Mouse (Mus musculus): Measurements from ENCODE around the gene Mmp20. TPM values are rescaled to one million over a fixed set of nuclear protein-coding genes. Genes with fewer than 3 reads are reported as not detected.

Mmp20 gene
- total and polyA plus RNA-seq, 2 experiments from 2014 or later = not detected

DNA sequence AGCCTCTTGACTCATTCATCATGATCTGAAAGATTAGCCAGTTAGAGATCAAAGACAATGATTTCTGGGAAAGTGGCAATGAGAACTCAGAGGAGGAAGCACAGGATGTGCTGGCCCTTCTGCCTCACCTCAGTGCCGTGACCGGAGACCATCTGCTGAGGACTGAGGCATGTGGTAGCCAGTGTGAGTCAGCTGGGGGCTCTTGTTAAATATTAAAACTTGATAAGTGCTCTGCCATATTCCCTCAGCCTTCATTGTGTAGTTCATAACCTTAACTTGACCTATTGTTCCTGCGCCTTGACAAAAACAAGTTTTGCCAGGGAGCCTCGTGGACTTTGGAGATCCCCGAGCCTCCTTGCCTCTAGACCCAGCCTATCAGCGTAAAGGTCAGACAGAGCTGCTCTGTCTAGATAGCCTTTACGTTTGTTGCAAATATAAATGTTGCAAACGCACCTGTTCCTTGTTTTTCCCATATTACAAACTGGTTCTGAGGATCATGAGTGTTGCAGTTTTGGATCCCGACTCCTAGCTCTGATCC, 54.1 kb downstream of the Mmp20 start:
- no peaks in the 10 kb centered on the region for H3K9me3 ChIP-seq (ENCODE audit: low read length)
- no peak for TF ChIP-seq CTCF (IDR thresholded peaks at IDR 0.05)
- no peak overlapping the region for H3K4me3 ChIP-seq (ENCODE audit: low read depth, low read length)
- no peak overlapping the region for H3K9ac ChIP-seq (replicated peaks; ENCODE audit: low read length, poor library complexity, severe bottlenecking)
- H3K36me3 ChIP-seq (ENCODE audit: insufficient read depth, low read length) = no peaks in the 10 kb centered on the region
- WGBS = 95% methylated on average over 9 of the region's 9 CpGs
- DNase-seq (ENCODE audit: low spot score) (no peak), ATAC-seq (ENCODE audit: low FRiP score) (no peak)
- no peaks in the 10 kb centered on the region for H3K4me1 ChIP-seq (ENCODE audit: insufficient read depth, low read length)
- no peaks in the 10 kb centered on the region for H3K27me3 ChIP-seq (ENCODE audit: insufficient read depth, low read length)
- no peak overlapping the region for H3K27ac ChIP-seq (ENCODE audit: low read depth, low read length)
- no peak overlapping the region for H3K4me2 ChIP-seq (ENCODE audit: low read depth, low read length, poor library complexity, severe bottlenecking)

DNA sequence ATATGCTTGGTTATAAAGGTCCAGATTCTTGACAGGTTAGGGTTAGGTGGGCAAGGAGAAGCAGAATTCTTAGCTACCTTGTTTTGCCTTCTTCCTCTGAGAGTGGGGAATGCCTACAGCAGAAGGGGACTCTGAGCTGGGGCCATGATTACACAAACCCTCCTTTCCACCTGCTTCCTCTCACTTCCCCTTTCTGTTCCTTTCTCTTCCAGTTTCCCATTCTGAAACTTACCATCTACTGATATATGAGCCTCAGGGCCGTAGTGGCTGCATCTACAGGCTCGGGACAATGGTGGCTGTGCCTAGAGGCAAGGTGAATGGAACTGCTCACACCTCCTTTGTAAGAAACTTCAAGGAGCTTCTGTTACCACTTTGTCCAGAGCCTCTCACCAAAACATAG, 58.0 kb downstream of the Mmp20 start:
- H3K27ac ChIP-seq (ENCODE audit: low read depth, low read length) = no peak overlapping the region
- H3K4me1 ChIP-seq (ENCODE audit: insufficient read depth, low read length) = no peaks in the 10 kb centered on the region
- no peaks in the 10 kb centered on the region for H3K9me3 ChIP-seq (ENCODE audit: low read length)
- H3K27me3 ChIP-seq (ENCODE audit: insufficient read depth, low read length) = no peaks in the 10 kb centered on the region
- no peak overlapping the region for H3K4me3 ChIP-seq (ENCODE audit: low read depth, low read length)
- H3K36me3 ChIP-seq (ENCODE audit: insufficient read depth, low read length) = no peaks in the 10 kb centered on the region
- WGBS = 85% methylated on average over 2 of the region's 2 CpGs
- ATAC-seq (ENCODE audit: low FRiP score) = no peak
- H3K4me2 ChIP-seq (ENCODE audit: low read depth, low read length, poor library complexity, severe bottlenecking) = no peak overlapping the region
- no peak for DNase-seq (ENCODE audit: low spot score)
- no peak for TF ChIP-seq CTCF (IDR thresholded peaks at IDR 0.05)
- H3K9ac ChIP-seq (replicated peaks; ENCODE audit: low read length, poor library complexity, severe bottlenecking) = no peak overlapping the region

DNA sequence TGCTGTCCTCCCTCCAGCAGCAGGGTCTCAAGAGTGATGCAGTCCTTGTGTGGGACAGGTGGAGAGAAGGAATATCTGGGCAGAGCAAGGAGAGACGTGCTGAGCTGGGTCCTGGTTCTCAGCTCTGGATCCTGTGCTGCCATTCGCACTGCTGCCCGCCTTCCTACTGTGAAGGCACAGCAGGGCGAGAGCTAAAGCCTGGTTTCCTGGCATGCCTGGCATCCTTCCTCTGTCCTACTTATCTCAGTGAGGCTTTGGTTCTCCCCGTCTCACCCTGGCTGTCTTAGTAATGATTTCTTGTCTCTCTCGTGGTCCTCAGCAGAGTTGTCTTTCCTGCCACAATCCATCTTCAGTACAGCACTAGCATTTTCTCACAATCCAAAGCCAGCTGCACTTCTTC, 61.8 kb downstream of the Mmp20 start:
- no peak for TF ChIP-seq CTCF (IDR thresholded peaks at IDR 0.05)
- H3K9me3 ChIP-seq (ENCODE audit: low read length) = no peaks in the 10 kb centered on the region
- no peak for ATAC-seq (ENCODE audit: low FRiP score)
- H3K9ac ChIP-seq (replicated peaks; ENCODE audit: low read length, poor library complexity, severe bottlenecking) = no peak overlapping the region
- no peak for DNase-seq (ENCODE audit: low spot score)
- no peaks in the 10 kb centered on the region for H3K36me3 ChIP-seq (ENCODE audit: insufficient read depth, low read length)
- no peak overlapping the region for H3K4me2 ChIP-seq (ENCODE audit: low read depth, low read length, poor library complexity, severe bottlenecking)
- H3K4me3 ChIP-seq (ENCODE audit: low read depth, low read length) = no peak overlapping the region
- H3K27me3 ChIP-seq (ENCODE audit: insufficient read depth, low read length) = no peaks in the 10 kb centered on the region
- 59% methylated on average over 6 of the region's 6 CpGs for WGBS
- no peaks in the 10 kb centered on the region for H3K4me1 ChIP-seq (ENCODE audit: insufficient read depth, low read length)
- no peak overlapping the region for H3K27ac ChIP-seq (ENCODE audit: low read depth, low read length)

DNA sequence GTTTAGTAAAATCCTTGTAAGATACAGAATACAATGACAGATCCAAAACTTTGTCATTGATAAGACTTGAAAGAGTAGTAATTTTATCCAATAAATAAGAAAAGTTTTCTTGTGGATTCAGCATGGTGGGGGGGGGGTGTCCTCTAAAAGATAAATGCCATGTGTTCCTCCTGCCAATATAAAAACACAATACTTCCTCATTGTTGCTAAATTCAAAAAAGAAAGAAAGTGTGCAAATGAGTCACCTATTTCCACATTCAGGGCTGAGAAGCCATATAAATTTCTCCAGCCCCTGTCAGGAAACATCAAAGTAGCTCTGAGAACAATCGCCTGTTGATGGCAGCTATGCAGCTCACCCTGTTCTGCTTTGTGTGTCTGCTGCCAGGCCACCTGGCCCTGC, 63.8 kb downstream of the Mmp20 start, which contains the start of gene Mmp7:
Gene Mmp7 (plus strand): TSS at position 301 of the 400 bp plus-strand sequence.
- no peak within 1 kb of the TSS for H3K4me3 ChIP-seq (ENCODE audit: low read depth, low read length)
- H3K27ac ChIP-seq (ENCODE audit: low read depth, low read length) = no peak within 1 kb of the TSS
- no peak within 1 kb of the TSS for H3K4me2 ChIP-seq (ENCODE audit: low read depth, low read length, poor library complexity, severe bottlenecking)
- ATAC-seq (ENCODE audit: low FRiP score) = no peak
- no peaks in the 10 kb centered on the region for H3K9me3 ChIP-seq (ENCODE audit: low read length)
- H3K4me1 ChIP-seq (ENCODE audit: insufficient read depth, low read length) = no peaks in the 10 kb centered on the region
- WGBS = 84% methylated on average over 1 of the region's 1 CpGs
- H3K36me3 ChIP-seq (ENCODE audit: insufficient read depth, low read length) = no peaks in the 10 kb centered on the region
- no peak within 1 kb of the TSS for H3K9ac ChIP-seq (replicated peaks; ENCODE audit: low read length, poor library complexity, severe bottlenecking)
- no peak for TF ChIP-seq CTCF (IDR thresholded peaks at IDR 0.05)
- no peak for DNase-seq (ENCODE audit: low spot score)
- H3K27me3 ChIP-seq (ENCODE audit: insufficient read depth, low read length) = no peaks in the 10 kb centered on the region

DNA sequence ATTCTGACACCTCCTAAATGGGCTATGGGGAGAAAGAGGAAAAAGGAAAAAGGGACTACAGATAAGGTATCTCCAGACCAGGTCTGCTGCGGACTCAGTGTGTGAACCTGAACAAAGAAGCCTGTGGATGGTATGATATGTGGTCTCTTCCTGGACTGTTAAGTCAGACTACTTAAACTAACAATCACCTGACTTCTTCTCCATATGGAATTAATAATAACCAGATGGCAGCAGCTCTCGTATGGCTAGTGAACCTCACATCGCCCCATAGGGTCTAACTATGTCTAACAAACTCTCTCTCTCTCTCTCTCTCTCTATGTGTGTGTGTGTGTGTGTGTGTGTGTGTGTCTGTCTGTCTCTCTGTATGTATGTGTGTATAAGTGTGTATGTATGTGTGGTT, 65.9 kb downstream of the Mmp20 start:
- no peaks in the 10 kb centered on the region for H3K27me3 ChIP-seq (ENCODE audit: insufficient read depth, low read length)

DNA sequence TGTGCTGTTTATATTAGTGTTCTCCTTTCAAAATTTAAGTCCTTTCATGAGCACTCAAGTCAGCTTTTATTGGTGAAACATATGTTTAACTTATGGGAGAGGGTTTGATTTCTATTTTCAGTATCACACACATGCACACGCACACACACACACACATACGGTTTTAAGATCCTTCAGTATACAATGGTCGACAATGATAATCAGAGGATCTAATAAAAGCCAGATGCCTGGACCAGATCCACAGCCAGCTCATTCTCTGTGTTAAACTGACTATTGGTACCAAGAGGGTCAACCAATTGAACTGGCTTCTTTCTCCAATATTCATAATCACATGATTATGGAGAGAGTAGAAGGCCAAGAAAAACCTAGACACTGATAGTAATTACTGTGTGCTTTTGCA, 67.6 kb downstream of the Mmp20 start:
- DNase-seq (ENCODE audit: low spot score) = no peak
- ATAC-seq (ENCODE audit: low FRiP score) = no peak
- Histone ChIP-seq H3K4me3 (ENCODE audit: low read depth, low read length) (no peak overlapping the region), H3K4me1 (ENCODE audit: insufficient read depth, low read length) (no peaks in the 10 kb centered on the region), H3K27ac (ENCODE audit: low read depth, low read length) (no peak overlapping the region), H3K36me3 (ENCODE audit: insufficient read depth, low read length) (no peaks in the 10 kb centered on the region), H3K27me3 (ENCODE audit: insufficient read depth, low read length) (no peaks in the 10 kb centered on the region), H3K9me3 (ENCODE audit: low read length) (no peaks in the 10 kb centered on the region), H3K9ac (replicated peaks; ENCODE audit: low read length, poor library complexity, severe bottlenecking) (no peak overlapping the region), H3K4me2 (ENCODE audit: low read depth, low read length, poor library complexity, severe bottlenecking) (no peak overlapping the region)
- WGBS = 94% methylated on average over 3 of the region's 3 CpGs
- no peak for TF ChIP-seq CTCF (IDR thresholded peaks at IDR 0.05)

More for the DNA sequence above, 65.9 kb downstream of the Mmp20 start:
- Histone ChIP-seq H3K36me3 (ENCODE audit: insufficient read depth, low read length) (no peaks in the 10 kb centered on the region), H3K27ac (ENCODE audit: low read depth, low read length) (no peak overlapping the region), H3K4me3 (ENCODE audit: low read depth, low read length) (no peak overlapping the region), H3K4me1 (ENCODE audit: insufficient read depth, low read length) (no peaks in the 10 kb centered on the region), H3K9ac (replicated peaks; ENCODE audit: low read length, poor library complexity, severe bottlenecking) (no peak overlapping the region), H3K9me3 (ENCODE audit: low read length) (no peaks in the 10 kb centered on the region), H3K4me2 (ENCODE audit: low read depth, low read length, poor library complexity, severe bottlenecking) (no peak overlapping the region)
- ATAC-seq (ENCODE audit: low FRiP score) = no peak
- DNase-seq (ENCODE audit: low spot score) = no peak
- 89% methylated on average over 3 of the region's 3 CpGs for WGBS
- TF ChIP-seq CTCF (IDR thresholded peaks at IDR 0.05) = no peak

Data from midbrain, postnatal 0 days (tissue).